Mouse (Mus musculus): Measurements from ENCODE around the gene Igbp1b. TPM values are rescaled to one million over a fixed set of nuclear protein-coding genes. Genes with fewer than 3 reads are reported as not detected.

Igbp1b gene
- not detected for total RNA-seq (2021)

DNA sequence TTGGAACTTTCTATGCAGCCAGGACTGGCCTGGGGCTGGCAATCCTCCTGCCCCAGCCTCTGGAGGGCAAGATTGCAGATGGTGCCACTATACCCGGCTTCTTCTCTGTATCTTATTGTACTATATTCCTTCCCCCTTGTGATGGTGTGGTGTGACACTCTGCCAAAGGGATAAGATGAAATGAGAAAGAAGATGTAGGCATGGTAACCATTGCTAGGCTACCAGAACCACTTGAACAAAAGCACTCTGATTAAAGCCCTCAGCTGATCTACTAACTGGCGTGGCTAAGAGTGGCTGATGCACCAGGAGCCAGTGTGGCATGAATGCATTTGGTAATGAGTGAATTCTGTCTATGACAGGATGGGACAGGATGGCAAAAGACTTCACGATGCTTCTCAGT, at the start of gene Igbp1b:
TSS of gene Igbp1b (minus strand) at position 29 of the 400 bp plus-strand sequence.
- DNase-seq, result no peak
- intact Hi-C loops (cut with DNase I), result no loop called here

- intact Hi-C loops (cut with DNase I), result no loop called here
- no peak for DNase-seq
Measured at GRCm38 (mm10) chr6:138682959-138683358, 24.6 kb upstream of the Igbp1b start.

DNA sequence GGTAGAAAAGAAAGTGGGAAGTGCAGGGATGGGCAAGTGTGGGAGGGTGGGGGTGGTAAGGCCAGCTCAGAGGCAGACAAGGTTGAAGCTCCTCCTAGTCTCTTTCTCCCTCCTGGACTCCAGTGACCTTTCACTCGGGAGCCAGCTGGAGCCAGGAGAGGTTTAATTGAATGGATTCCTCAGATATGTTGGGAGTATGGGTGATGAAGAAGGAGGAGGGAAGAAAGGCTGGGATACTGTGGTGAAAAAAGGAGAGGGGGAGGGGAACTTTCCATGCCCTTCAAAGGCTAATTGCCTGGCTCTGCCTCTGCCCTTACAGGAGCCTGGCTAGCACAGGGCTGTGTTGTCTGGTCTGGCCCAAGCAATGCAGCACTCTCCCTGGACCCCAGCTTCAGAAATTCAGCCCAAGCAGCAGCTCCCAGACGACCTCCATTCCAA, 14.4 kb upstream of the Igbp1b start:
- no peak for DNase-seq
- intact Hi-C loops (cut with DNase I), result no loop called here

DNA sequence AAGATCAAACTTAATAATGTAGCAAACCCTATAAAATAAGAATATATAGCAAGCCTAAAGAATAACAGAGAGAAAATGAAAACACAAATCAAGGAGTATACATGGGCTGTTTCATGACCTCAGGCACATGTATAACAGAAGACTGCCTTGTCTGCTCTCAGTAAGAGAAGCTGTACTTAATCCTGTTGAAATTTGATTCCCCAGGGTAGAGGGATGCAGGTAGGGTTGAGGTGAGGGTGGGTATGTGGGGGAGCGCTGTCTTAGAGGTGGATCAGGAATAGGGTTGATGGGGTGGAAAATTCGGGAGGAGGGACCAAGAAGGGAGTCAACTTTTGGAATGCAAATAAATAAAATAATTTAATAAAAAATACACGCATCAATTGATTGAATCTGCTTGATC, 7.1 kb upstream of the Igbp1b start:
- intact Hi-C loops (cut with DNase I), result no loop called here
- DNase-seq, result no peak

- intact Hi-C loops (cut with DNase I), result no loop called here
- DNase-seq, result no peak
Measured at GRCm38 (mm10) chr6:138645604-138646003, 12.7 kb downstream of the Igbp1b start.

DNA sequence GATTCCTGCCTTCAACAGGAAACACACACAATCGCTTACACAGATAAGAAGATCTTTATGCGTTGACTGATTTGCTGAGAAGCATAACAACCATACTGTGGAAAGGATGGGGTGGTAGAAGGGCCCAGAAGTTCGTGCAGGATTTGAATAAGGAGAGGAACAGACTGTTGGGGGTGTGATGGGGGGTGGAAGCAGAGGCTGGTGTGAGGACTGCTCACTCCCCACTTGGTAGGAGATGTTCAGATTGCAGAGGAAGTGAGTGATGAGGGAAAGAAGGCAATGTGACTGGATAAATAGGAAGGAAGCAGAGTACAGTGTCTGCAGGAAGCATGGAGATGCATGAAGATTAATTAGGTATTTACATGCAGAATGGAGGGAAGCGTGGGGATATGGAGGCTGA, 19.0 kb downstream of the Igbp1b start:
- intact Hi-C loops (cut with DNase I), result no loop called here
- DNase-seq, result no peak

DNA sequence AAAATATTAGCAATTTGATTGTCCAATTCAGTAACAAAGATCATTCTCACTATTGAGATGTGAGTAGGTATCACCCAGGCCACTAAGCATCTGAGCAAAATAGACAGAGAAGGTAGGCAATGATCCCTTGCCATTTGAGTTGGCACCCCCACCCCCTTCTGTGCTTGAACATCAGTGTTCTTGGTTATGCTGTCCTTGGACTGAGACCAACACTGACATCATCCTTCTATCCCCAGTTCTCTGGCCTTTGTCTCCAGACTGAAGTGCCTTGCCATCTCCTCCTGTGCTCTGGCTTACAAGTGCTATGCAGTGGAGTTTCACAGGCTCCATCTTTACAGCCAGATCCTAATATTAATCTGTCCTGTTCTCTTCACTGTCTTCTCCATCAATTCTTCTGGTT, 37.6 kb downstream of the Igbp1b start:
- DNase-seq, result no peak
- intact Hi-C loops (cut with DNase I), result no loop called here

DNA sequence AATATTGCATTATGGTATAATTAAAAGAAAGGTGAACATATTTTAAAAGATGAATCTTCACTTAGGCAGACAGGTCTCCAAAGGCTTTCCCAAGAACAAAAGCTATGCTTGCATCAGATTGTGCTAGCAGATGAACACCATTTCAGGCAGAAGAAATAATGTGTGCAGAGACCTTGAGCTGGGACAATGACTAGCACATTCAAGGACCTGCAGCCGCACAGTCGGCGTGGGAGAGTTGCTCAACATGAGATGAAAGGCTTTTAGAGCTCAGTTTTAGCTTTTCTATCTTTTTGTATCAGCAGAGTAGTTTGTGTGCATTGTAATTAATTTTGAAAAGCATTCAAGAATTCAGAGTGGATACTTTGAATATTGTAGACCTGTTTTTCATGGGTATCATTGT, 39.9 kb downstream of the Igbp1b start:
- DNase-seq, result no peak
- intact Hi-C loops (cut with DNase I), result no loop called here

Other genes starting within 250 kb of the Igbp1b start
- gene Lmo3, start 76.6 kb downstream of the Igbp1b start, total RNA-seq (2021), result not detected